Mouse (Mus musculus): ENCODE data around the gene Klra10. TPM values are rescaled to one million over a fixed set of nuclear protein-coding genes. Genes with fewer than 3 reads are reported as not detected.
"Not testable (repeated sequence)": the region's sequence is repeated elsewhere in the genome, so short reads cannot be mapped to it uniquely, and the experiment has no call there.

Gene Klra10
- total RNA-seq (2015; ENCODE audit: low replicate concordance) (not detected in 2 replicates), total RNA-seq (2017; ENCODE audit: low replicate concordance) (not detected in 2 replicates)

DNA sequence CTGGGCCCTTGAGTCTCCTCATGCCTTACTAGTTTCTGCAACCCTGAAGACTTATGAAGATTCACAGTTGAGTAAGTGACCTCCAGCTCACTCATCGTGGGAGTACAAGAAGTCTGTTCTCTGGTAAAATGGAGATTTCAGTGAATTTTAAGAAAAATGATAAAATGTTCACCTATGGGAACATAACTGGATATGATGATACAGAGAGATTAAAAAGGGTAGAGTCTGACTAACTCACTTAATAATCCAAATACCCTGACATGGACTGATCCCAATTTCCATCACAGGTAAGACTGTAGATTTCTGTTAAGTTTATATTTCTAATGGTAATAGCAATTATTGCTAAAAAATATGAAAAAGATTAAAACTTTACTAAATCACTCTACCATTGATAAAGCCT is at the start of gene Klra10:
TSS of gene Klra10 (minus strand) at position 101 of the 400 bp plus-strand sequence.
- not testable (repeated sequence) for ATAC-seq (replicated peaks; ENCODE audit: low FRiP score, poor library complexity, severe bottlenecking)

DNA sequence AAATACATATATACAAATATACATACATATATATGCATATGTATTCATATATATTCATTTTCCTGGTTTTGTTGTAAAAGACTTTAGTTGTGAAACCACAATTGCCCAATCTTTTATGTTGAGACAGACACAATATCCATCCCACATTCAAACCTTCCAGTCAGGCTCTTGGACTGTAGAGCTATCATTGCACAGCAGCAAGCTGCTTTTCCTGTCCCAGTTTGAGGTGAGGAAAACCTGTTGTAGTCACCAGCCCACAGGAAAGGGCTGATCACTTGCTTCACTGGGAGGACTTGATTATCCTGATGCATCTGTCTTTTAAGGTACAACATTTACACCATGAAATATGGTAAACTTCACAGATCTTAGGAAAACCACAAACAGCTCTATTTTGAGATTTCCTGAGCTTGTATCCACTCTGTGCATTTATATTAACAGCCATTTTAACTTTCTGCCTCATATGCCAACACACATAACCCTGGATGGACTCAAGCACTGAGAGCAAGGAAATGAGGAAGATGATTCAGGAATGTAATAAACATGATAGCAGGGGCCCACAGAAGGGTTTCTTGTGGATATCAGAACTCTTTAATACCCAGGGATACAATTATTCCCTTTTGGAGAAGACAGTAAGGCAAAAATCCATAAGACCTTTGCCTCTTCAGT is 6.4 kb upstream of the Klra10 start:
- ATAC-seq (replicated peaks; ENCODE audit: low FRiP score, poor library complexity, severe bottlenecking): no peak

DNA sequence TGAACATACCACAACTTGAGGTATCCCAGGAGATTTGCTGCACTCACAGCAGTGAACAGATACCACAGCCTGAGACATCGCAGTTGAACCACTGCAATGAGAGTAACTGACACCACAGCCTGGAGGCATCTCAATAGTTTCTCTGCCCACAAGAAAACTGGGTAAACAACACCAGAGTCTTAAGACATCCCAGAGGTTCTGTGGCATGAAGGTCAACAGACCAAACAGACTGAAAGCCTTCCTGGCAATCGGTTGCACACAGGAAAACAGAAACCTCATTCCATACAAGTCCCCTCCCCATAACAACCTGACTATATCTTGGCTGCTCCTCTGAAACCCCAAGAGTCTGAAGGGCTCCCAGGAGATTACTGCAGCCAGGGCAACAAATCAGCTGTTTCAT is 26.4 kb downstream of the Klra10 start:
- ATAC-seq (replicated peaks; ENCODE audit: low FRiP score, poor library complexity, severe bottlenecking): no peak

DNA sequence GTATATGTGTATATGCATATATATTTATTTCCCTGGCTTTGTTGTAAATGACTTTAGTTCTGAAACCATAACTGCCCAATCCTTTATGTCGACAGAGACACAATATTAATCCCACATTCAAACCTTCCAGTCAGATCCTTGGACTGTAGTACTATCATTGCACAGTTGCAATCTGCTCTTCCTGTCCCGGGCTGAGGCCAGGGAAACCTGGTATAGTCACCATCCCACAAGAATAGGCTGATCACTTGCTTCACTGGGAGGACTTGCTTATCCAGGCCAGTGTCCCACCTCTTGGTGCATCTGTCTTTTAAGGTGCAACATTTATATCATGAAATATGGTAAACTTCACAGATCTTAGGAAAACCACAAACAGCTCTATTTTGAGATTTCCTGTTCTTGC is 44.2 kb downstream of the Klra10 start:
- ATAC-seq (replicated peaks; ENCODE audit: low FRiP score, poor library complexity, severe bottlenecking): no peak

DNA sequence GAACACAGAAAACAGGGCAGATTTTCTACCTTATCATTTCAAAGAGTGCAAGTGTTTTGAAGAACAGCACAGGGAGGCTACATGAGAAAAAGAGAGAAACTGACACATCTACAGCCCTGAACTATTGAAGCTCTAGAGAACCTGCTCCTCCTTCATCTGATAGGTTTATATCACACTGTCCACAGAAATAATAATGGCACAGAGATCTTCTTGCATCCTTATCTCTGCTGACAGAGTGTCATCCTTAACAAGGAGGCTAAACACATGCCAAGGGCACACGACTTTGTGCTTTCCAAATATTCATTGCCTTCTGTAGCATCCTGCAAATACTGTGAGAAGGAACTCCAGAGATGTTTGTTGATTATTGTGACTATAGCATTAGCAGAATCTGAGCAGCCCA is 45.1 kb downstream of the Klra10 start:
- no peak for ATAC-seq (replicated peaks; ENCODE audit: low FRiP score, poor library complexity, severe bottlenecking)

DNA sequence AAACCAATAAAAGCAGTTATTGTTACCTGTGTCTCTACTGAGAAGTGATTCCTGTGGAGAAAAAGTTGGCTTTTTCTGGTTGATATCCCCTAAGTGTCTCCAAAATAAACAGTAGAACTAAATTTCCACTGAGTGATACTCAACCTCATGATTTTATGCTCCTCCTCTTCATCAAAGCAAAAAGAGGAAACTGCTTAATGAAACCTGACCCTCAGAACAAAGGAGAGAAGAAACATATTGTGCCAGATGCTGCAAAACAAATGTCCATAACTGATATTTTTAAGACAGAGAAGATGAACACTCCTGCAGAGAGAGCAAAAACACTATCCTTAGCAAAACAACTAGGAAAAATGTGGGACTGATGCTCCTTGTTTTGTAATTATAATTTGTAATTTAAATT is 48.5 kb downstream of the Klra10 start, which contains the start of gene Klra7:
TSS of gene Klra7 (minus strand) at position 101 of the 400 bp plus-strand sequence.
- no peak for ATAC-seq (replicated peaks; ENCODE audit: low FRiP score, poor library complexity, severe bottlenecking)

Other genes starting within 250 kb of the Klra10 start
- not detected in 2 replicates for gene Klra4, start 214.7 kb downstream of the Klra10 start, total RNA-seq (2015; ENCODE audit: low replicate concordance)
- not detected in 2 replicates for gene Klra4, start 214.7 kb downstream of the Klra10 start, total RNA-seq (2017; ENCODE audit: low replicate concordance)
- gene Klra8, start 152.0 kb downstream of the Klra10 start, total RNA-seq (2015; ENCODE audit: low replicate concordance): 1.9 TPM in 1 of 2 replicates, not detected in the other
- not detected in 2 replicates for gene Klra8, start 152.0 kb downstream of the Klra10 start, total RNA-seq (2017; ENCODE audit: low replicate concordance)
- gene Klra9, start 88.8 kb downstream of the Klra10 start, total RNA-seq (2015; ENCODE audit: low replicate concordance): not detected in 2 replicates
- 1.5 TPM in 1 of 2 replicates, not detected in the other for gene Klra9, start 88.8 kb downstream of the Klra10 start, total RNA-seq (2017; ENCODE audit: low replicate concordance)
- gene Klra7, start 48.6 kb downstream of the Klra10 start, total RNA-seq (2015; ENCODE audit: low replicate concordance): 2.7 and 7.7 TPM in 2 replicates
- gene Klra7, start 48.6 kb downstream of the Klra10 start, total RNA-seq (2017; ENCODE audit: low replicate concordance): not detected in 2 replicates
- gene Klra3, start 55.6 kb upstream of the Klra10 start, total RNA-seq (2015; ENCODE audit: low replicate concordance): 4.0 TPM in 1 of 2 replicates, not detected in the other
- 1.7 TPM in 1 of 2 replicates, not detected in the other for gene Klra3, start 55.6 kb upstream of the Klra10 start, total RNA-seq (2017; ENCODE audit: low replicate concordance)
- gene Klra1, start 104.9 kb upstream of the Klra10 start, total RNA-seq (2015; ENCODE audit: low replicate concordance): not detected in 2 replicates
- gene Klra1, start 104.9 kb upstream of the Klra10 start, total RNA-seq (2017; ENCODE audit: low replicate concordance): not detected in 2 replicates

All from erythroblast, adult 5-6 weeks (primary cell).